Mouse (Mus musculus) heart, adult 9 months (tissue): Measurements from ENCODE around the gene Ube2g2.
A peak's percentile ranks its signal among the peaks of the same experiment; 100 is the strongest.

Source experiments
- DNase-seq, 2 experiments: peaks; one replicate each; pipeline ENCODE4 v3.0.0; 2022; ENCODE audit warnings: low spot score in 2 of 2

Gene Ube2g2

GRCm38 (mm10) chr10:77605908-77606826 lies 15.9 kb upstream of the Ube2g2 start, which contains the start of the genes Sumo3 and Gm49325:
Sumo3 (plus strand) TSS chr10:77606097.
Gm49325 (plus strand) TSS chr10:77606197.
- peak; percentile 92 to 96 for DNase-seq

GRCm38 (mm10) chr10:77606855-77607254 lies 15.2 kb upstream of the Ube2g2 start:
- DNase-seq, result no peak

GRCm38 (mm10) chr10:77607441-77607840 lies 14.6 kb upstream of the Ube2g2 start:
- DNase-seq, result no peak

- DNase-seq, result no peak
Measured at GRCm38 (mm10) chr10:77608589-77608988, 13.5 kb upstream of the Ube2g2 start.

- DNase-seq, result no peak
Measured at GRCm38 (mm10) chr10:77610221-77610961, 11.7 kb upstream of the Ube2g2 start.

GRCm38 (mm10) chr10:77613409-77613808 lies 8.7 kb upstream of the Ube2g2 start:
- DNase-seq, result peak; percentile 84 to 92

- no peak for DNase-seq
Measured at GRCm38 (mm10) chr10:77615647-77616046, 6.4 kb upstream of the Ube2g2 start.

- no peak for DNase-seq
Measured at GRCm38 (mm10) chr10:77616166-77616565, 5.9 kb upstream of the Ube2g2 start.

GRCm38 (mm10) chr10:77616926-77617325 lies 5.1 kb upstream of the Ube2g2 start:
- no peak for DNase-seq

- no peak for DNase-seq
Measured at GRCm38 (mm10) chr10:77621546-77621945, 529 bp upstream of the Ube2g2 start.

- DNase-seq, result peak; percentile 59 to 72
Measured at GRCm38 (mm10) chr10:77623069-77623492, 1.0 kb downstream of the Ube2g2 start.

- no peak for DNase-seq
Measured at GRCm38 (mm10) chr10:77623639-77624400, 1.7 kb downstream of the Ube2g2 start.

GRCm38 (mm10) chr10:77624570-77624995 lies 2.5 kb downstream of the Ube2g2 start:
- peak; percentile 73 to 77 for DNase-seq

GRCm38 (mm10) chr10:77626036-77626435 lies 4.0 kb downstream of the Ube2g2 start:
- DNase-seq, result no peak

GRCm38 (mm10) chr10:77626591-77626990 lies 4.5 kb downstream of the Ube2g2 start:
- no peak for DNase-seq

- DNase-seq, result peak; percentile 63 to 80
Measured at GRCm38 (mm10) chr10:77627497-77627896, 5.4 kb downstream of the Ube2g2 start.

GRCm38 (mm10) chr10:77629163-77629562 lies 7.1 kb downstream of the Ube2g2 start:
- no peak for DNase-seq

GRCm38 (mm10) chr10:77629970-77630369 lies 7.9 kb downstream of the Ube2g2 start:
- DNase-seq, result no peak

GRCm38 (mm10) chr10:77634016-77634415 lies 11.9 kb downstream of the Ube2g2 start:
- DNase-seq, result no peak

GRCm38 (mm10) chr10:77634452-77635231 lies 12.6 kb downstream of the Ube2g2 start:
- peak; percentile 37 to 64 for DNase-seq
